Mouse (Mus musculus) G1E-ER4 (cell line): ENCODE measurements around the gene Batf2. TPM values are rescaled to one million over a fixed set of nuclear protein-coding genes. Genes with fewer than 3 reads are reported as not detected.

Experiments
- GATA1 ChIP-seq: IDR thresholded peaks from one replicate; pipeline ENCODE4 v1.8.0; 2012; ENCODE audit warnings: low read length, inconsistent platforms
- polyA plus RNA-seq: library from polyadenylated mRNA; stranded (reverse); fragments of >175 nt; gene quantifications from 2 replicates; pipeline ENCODE4 v1.2.3, GENCODE M21; 2012

Batf2 gene
- polyA plus RNA-seq, result not detected in 2 replicates

DNA sequence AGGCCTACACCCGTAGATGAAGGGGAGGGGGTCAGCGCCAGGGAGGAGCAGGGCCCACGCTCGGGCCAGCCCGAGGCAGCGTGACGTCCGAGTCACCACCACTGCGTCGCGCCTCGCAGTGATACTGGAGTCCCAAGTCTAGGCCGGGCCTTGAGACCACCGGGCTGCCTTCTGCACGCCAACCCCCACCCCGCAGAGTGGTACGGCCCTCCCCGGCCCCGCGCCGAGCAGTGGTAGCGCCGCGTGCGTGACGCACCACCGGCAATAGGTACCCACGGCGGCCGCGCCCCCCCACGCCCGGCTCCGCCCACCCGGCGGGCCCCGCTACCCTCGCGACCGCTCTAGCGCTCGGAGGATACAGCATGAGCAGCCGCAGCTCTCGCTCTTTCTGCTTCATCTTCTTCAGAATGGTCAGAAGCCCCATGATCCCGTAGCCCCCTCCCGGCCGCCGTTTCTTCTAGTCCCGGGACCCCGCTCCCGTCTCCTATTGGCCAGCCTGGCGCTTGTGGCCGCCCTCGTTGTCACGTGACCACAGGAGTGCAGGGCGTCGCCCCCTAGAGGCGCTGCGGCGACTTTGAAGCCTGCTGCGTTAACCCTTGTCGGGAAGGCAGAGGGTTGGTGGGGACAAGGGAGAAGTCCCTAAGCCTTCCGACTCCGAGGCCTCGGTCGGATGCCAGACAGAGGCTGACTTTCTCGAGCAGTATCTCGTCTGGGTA lies at the start of gene Batf2:
Gene Batf2 (plus strand): TSS at position 306 of the 716 bp plus-strand sequence.
- no peak for TF ChIP-seq GATA1

DNA sequence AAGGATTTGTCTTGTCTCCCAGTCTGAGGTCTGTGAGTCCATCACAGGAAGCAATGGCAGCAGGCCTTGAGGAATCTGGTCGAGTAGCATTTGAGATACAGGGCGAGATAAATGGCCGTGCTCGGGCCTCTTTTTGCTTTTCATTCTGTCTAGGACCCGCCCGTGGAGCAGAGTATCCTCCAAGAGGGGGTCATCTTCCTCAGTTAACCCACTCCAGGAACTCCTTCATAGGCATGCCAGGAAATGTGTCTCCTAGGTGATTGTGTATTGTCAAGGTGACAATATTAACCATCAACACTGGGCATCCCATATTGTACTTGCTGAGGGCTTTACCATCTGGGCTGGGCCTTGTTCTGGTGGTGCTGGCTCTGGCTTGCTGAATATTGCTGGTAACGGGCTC lies 46.7 kb upstream of the Batf2 start, which contains the start of gene AC131692.1:
Gene AC131692.1 (plus strand): TSS at position 301 of the 400 bp plus-strand sequence.
- TF ChIP-seq GATA1, result no peak

DNA sequence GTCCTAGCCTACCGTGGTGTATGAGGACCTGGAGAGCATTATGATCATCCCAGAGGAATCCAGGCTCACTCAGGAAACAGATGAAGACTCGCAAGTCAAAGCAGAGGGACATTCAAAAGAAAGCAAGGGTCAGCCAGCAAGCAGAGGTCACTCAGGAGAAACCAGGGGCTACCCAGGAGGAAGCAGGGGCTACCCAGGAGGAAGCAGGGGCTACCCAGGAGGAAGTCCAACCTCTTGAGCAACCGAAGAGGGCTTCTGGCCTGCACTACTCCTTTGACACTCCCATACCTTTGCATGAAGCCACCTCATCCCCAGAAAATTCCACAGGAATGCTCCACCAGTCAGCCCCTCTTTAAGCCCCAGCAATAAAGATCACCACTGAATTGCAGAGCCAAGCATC lies 42.9 kb upstream of the Batf2 start:
- TF ChIP-seq GATA1, result no peak

DNA sequence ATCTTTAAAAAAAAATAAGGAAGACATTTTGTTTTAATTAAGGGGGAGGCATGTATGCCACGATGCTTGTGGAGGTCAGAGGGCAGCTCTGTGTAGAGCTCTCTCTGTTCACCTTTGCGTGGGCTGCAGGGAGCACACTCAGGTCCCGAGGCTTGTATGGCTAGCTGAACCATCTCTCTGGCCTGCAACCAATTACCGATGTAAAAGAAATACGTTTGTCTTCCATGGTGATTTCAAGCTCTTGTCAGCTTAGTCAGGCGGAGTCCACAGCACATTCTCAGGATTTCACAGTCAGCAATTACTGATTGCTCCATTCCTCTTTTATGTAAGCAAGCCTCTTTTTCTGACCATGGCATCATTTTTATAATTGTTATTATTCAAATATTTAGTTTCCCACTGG lies 39.6 kb upstream of the Batf2 start:
- TF ChIP-seq GATA1, result no peak

DNA sequence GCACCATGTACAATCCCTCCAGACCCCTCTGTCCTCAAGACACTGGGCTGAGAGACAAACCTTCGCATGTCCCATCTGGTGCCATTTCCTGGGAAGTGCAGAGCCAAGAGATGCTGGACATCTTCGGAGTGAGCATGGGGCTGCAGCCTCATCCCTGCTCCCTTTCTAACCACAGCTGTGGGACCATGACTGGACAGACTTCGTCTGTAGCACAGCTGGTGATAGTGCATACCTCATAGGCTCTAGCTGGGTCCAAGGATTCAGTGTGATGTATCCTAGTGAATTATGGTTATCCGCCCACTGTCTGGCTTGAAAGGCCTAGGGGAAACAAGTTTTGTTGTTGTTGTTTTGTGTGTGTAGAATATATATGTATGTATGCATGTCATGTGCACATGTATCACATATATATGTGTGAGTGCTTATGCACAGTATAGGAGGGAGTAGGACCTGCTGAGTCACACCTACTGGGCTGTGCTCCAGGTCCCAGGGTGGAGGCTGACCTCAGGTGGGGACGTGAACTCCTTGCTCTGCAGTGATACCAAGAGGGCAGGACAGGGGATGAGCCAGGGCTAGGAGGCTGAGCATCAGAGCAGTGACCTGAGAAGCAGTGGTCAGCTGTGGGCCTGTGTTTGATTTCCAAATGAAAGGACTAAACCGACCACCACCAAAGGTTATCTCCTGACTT lies 38.5 kb upstream of the Batf2 start:
- no peak for TF ChIP-seq GATA1

DNA sequence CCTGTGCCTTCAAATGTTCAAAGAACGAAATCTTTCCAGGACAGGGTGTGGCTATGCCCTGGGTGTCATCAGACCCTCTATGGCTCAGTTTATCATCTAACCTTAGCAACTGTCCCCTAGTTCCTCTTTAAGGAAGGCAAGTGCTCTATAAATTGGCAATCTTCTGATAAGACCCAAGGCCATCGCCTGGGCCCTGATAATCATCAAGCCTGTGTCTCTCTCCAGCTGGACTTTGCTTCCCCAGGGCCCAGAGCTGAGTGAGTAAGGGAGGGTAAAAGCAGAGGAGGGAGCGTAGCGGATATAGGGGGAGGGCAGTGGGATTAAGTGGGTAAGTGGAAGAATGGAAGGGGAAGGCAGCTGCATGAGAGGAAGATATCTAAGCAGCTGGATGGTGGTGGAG lies 36.3 kb upstream of the Batf2 start:
- peak; percentile 41 for TF ChIP-seq GATA1

DNA sequence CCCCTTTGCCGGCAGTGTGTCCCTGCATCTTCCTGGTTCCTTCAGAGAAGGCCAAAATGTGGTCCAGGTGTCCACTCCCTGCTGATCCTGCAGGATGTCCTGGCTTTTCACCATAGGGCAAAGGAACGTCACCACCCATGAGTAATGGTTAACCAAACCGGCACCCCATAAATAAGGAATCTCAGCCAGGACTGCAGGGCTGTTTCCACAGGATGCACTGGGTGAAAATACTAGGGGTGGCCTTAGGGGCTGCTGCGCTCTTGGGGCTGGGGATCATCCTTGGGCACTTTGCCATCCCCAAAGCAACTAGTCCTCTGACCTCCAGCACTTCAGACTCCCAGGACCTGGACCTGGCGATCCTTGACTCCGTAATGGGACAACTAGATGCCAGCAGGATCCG lies 35.2 kb upstream of the Batf2 start, which contains the start of gene Naaladl1:
Gene Naaladl1 (plus strand): TSS at position 197 of the 400 bp plus-strand sequence.
- no peak for TF ChIP-seq GATA1

DNA sequence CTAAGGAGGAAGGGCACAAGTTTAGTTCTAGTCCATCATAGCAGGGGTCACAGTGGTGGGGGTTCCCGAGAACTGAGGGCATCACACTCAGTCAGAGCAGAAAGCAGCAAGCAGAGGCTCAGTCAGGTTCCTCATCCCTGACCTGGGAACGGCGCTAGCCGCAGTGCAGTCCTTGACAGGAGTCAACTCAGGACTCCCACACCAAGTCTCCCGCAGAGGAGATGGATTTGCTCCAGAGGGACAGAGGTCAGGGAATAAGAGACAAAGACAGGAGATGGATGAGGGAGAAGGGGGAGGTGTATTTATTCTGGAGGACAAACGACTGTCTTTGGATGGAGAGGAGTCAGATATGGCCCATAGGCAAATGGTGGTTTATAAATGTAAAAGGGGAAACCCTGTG lies 27.7 kb upstream of the Batf2 start:
- TF ChIP-seq GATA1, result no peak

DNA sequence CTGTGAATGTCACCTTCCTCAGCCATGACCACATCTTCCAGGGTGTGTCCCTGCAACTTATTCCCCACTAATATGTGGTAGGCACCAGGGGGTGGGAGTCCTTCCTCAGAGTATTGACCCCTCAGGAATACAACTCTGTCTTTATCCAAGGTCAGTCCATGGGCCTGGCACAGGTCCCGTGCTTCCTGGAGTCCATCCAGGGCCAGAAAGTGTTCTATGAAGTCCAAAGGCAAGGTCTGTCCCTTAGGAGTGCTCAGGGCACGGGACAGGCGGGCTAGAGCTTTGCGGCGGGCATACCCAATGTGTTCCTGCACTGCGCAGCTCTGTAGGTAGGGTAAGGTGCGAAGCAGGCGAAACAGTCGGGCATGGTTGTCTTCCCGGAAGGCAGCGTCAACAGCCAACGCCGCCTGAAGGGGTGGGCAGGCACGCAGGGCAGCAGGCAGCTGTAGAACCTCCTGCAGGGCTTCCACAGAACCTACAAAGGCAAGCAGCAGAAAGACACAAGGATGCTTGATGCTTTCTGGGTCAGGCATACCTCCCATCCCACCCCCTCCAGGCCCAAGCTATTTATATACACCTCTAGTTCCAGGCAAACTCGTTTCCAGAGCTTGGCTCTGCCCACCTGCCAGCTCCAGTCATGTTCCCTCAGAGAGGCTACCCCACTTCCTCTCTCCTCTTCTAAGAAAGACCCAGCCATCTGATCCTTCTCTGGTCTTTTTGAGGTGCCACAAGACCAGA lies 24.5 kb upstream of the Batf2 start:
- no peak for TF ChIP-seq GATA1

DNA sequence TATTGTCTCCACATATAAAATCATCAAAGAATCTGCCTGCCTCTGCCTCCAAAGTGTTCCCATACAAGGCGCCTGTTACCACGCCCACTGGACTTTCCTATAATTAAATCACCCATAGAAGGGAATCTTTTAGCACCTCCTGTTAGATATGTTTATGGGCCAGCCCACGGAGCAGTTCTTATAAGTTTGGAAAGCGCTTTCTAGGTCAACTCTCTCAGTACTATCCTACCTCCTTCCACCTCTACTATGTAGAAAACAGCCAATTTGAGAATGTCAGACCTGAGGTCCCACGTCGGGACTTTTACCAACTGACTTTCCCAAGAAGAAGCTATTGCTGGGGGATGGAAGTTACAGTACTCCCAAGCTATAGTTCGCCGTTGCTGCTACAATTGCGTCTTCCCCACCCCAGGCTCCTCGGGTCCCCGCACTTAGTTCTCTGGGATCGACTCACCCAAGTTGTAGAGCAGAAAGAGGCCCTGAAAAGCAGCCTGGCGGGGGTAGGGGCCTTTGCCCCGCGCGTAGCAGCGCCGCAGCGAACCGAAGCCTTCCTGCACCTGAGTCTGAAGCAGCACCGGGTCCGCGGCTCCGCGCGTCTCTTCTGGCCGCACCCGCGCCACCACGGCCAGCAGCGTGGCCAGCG lies 23.3 kb upstream of the Batf2 start:
- no peak for TF ChIP-seq GATA1

DNA sequence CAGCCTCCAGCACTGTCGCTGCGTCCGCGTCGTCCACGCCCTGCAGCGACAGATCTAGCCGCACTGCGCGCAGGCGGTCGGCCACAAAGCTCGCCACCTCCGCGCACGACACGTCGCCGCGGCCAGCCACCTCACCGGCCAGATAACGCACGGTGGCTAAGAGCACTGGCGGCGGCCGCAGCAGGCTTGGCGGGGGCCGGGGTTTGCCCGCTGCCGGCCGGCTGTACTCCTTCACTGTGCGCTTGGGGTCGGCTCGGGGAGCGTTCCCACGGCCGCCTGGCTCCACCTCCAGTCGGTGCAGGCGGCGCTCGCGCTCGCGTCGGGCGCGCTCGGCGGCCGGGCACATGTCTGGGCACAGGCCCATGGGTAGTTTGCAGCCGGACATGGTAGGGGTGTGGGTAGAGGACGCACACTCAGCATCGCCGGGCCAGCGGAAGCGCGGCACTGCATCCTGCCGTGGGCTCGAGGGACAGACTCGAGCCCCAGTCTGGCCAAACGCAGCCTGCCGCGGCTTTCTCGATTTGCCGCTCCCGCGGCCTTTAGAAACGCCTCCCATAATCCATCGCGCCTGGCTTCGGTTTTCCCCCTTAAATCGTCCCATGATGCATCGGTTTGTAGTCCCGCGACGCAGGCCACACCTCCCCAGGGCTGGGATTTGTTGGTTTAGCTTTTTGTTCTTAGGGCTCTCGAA lies 22.7 kb upstream of the Batf2 start, which contains the start of gene Sac3d1:
Gene Sac3d1 (minus strand): TSS at position 665 of the 691 bp plus-strand sequence.
- no peak for TF ChIP-seq GATA1

DNA sequence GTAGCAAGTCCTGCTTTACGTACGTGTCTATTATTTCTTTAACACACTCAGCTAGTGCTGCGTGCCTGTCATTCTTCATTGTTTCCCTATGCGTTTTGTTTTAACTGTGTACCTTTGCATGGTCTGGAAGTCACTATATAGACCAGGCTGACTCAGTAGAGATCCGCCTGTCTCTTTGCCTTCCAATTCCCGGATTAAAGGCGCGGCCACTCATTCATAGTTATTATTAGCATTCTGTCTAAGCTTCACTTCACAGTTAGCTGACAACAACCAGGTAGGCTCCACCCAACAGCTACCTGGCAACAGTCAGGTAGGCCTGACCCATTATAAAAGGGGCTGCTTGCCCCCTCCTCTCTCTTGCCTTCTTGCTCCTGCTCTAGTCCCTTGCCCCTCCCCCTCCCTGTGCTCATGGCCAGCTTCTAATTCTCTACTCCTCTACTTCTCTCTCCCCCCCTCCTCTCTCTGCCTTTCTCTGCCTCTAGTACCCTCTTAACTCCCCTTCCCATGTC lies 22.1 kb upstream of the Batf2 start:
- no peak for TF ChIP-seq GATA1

DNA sequence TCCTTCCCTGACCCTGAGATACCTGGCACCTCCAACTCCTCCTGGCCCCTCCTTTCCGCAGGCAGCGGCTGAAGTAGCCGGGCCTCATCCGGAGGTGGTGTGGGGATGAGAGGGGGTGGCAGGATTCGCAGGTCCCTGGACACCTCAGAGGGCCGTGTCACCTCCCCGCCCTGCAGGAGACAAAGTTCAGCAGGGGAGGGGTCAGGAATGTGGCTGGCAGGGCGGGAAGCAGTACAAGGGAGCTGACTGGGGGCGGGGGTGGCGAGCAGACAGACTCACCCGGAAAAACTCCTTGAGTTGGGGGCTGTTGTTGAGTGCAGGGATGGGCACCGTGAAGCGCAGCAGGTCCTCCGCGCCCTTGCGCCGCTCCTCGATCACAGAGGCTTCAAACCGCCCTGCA lies 19.0 kb upstream of the Batf2 start:
- TF ChIP-seq GATA1, result no peak

DNA sequence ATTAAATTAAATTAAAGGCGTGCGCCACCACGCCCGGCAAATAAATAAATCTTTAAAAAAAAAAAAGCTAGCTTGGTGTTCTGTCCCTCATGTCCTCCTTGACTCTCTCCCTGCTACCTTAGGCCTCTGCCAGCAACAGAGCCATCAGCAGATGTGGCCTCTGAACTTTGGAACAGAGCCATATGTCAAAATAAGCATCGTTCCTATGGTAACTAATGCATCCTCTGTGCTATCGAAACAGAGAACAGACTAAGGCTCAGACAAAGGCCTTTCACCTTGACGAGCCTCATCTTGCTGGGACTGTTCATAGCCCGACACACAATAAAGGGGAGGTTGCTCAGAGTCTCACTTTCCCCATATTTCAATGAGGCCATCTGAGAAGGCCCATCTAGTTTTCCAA lies 17.5 kb upstream of the Batf2 start:
- no peak for TF ChIP-seq GATA1

DNA sequence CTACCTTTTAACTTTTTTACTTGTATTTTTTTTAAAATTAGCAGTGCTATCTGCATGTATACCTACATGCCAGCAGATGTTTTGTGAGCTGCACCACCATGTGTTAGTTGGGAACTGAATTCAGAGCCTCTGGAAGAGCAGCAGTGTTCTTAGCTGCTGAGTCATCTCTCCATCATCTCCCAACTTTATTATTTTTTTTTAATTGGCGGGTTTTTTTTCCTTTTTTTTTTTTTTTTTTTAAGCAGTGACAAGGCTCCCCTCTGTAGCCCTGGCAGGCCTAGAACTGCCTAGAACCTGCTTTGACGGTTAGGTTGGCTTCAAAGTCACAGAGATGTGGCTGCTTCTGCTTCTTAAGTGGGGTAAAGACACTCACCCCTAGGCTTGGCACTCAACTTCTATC lies 15.9 kb upstream of the Batf2 start:
- no peak for TF ChIP-seq GATA1
